Comparison of ENCODE assay signal across 9 mouse cellular contexts in genomic region chr1:39555556-39556415, GRCm38 (mm10). TPM values are rescaled to one million over a fixed set of nuclear protein-coding genes. Genes with fewer than 3 reads are reported as not detected.
DNase-seq lines count a peak whose midpoint lies in the region; ATAC-seq and TF ChIP-seq lines count a peak whose summit lies in the region.
"Had no signal": no experiment of that assay in that cellular context is flagged by ENCODE, and none has a peak within 500 bp of the region (broad histone marks: within the 10 kb centered on the region; RNA-seq: fewer than 3 reads in every experiment).

No protein-coding gene starts in this region.

- in situ Hi-C loops in Patski (cut with MboI; ENCODE audit: low pct_unique_long_range_greater_than_20kb) = no loop called here

- peaks cover 36% of the 10 kb centered on the region for H3K36me3 ChIP-seq in hindbrain, embryonic 12.5 days
- peaks cover 10% of the 10 kb centered on the region for H3K36me3 ChIP-seq in neural tube, embryonic 14.5 days (ENCODE audit: control insufficient read depth, insufficient read depth, low read length)

- peaks cover 13% of the 10 kb centered on the region for H3K4me1 ChIP-seq in hindbrain, embryonic 12.5 days
- peaks cover 6% of the 10 kb centered on the region; the same call in 1 of the 2 replicates for H3K4me1 ChIP-seq in neural tube, embryonic 14.5 days (ENCODE audit: control insufficient read depth, insufficient read depth, low read length)

- POLR2A ChIA-PET in Patski (lab: Charles Lee) = interaction anchor here (0.6 to 1.4 kb wide), 2 partner anchors 20 to 1635 kb away, joined by 3 to 4 read pairs; no protein-coding TSS in a partner anchor

- no peaks in the 10 kb centered on the region for H3K27me3 ChIP-seq in Patski
- H3K27me3 ChIP-seq in hindbrain, embryonic 12.5 days = no peaks in the 10 kb centered on the region
- H3K27me3 ChIP-seq in neural tube, embryonic 14.5 days (ENCODE audit: control insufficient read depth, insufficient read depth, low read length) = no peaks in the 10 kb centered on the region

- WGBS in hindbrain, embryonic 12.5 days = 36% methylated on average over 9 of the region's 9 CpGs
- WGBS in neural tube, embryonic 14.5 days = 7% methylated on average over 9 of the region's 9 CpGs

- peak; percentile 91 for ATAC-seq in Patski
- ATAC-seq in hindbrain, embryonic 12.5 days (ENCODE audit: low FRiP score) = no peak; the same call in 1 of the 2 replicates
- ATAC-seq in neural tube, embryonic 14.5 days (ENCODE audit: low read depth) = peak; percentile 28; the same call in 1 of the 2 replicates
- ATAC-seq in megakaryocyte progenitor cell, adult 5-6 weeks (replicated peaks; ENCODE audit: poor library complexity) = no peak

- peak overlapping the region; percentile 52 for H3K27ac ChIP-seq in hindbrain, embryonic 12.5 days
- no peak overlapping the region for H3K27ac ChIP-seq in neural tube, embryonic 14.5 days (ENCODE audit: low read depth, low read length)
- H3K27ac ChIP-seq: embryonic facial prominence, embryonic 10.5 days had no signal

- no peak overlapping the region for H3K9ac ChIP-seq in hindbrain, embryonic 12.5 days
- H3K9ac ChIP-seq in neural tube, embryonic 14.5 days (replicated peaks; ENCODE audit: low read depth, low read length) = no peak overlapping the region

- peak; percentile 59 to 84 for DNase-seq in layer of hippocampus, adult 18-20 months (ENCODE audit: low spot score in 2 of 2)
- no peak for DNase-seq in layer of hippocampus, postnatal 10 days (ENCODE audit: low spot score in 2 of 2)
- peak; percentile 62 for DNase-seq in Patski (ENCODE audit: low read depth, low spot score)
- no peak for DNase-seq in gastrocnemius, adult 18-20 months (ENCODE audit: low spot score)
- DNase-seq: lung, adult 2 months had no signal

- H3K4me3 ChIP-seq in hindbrain, embryonic 12.5 days = no peak overlapping the region
- H3K4me3 ChIP-seq in neural tube, embryonic 14.5 days (ENCODE audit: low read depth, low read length) = no peak overlapping the region
- H3K4me3 ChIP-seq: embryonic facial prominence, embryonic 10.5 days had no signal

- no peaks in the 10 kb centered on the region for H3K9me3 ChIP-seq in hindbrain, embryonic 12.5 days (replicated peaks)
- H3K9me3 ChIP-seq in neural tube, embryonic 14.5 days (ENCODE audit: control insufficient read depth, low read length) = no peaks in the 10 kb centered on the region
- H3K9me3 ChIP-seq: embryonic facial prominence, embryonic 10.5 days had no signal

- no peak for TF ChIP-seq CTCF in Patski (IDR thresholded peaks at IDR 0.05)

- CTCF ChIA-PET in Patski (lab: Charles Lee) = interaction anchor here (1.0 to 1.3 kb wide), 2 partner anchors 15 to 19 kb away, joined by 3 read pairs; no protein-coding TSS in a partner anchor

- H3K4me2 ChIP-seq in hindbrain, embryonic 12.5 days (replicated peaks) = peak overlapping the region; percentile 17; the same call in 1 of the 2 replicates
- H3K4me2 ChIP-seq in neural tube, embryonic 14.5 days (ENCODE audit: low read depth, low read length) = no peak overlapping the region

RNA-seq across cellular contexts. Expression of gene Cnot11, which starts 21.0 kb away (rescaled TPM):
- 10 to 100 TPM; 22.7 to 22.9 TPM for total RNA-seq in layer of hippocampus, adult 18-20 months (2021)
- 10 to 100 TPM; 23.8 to 24.2 TPM for total RNA-seq in layer of hippocampus, postnatal 10 days (2021)
- polyA plus RNA-seq in Patski (2021) = 29.1 TPM
- 28.7 and 29.1 TPM in 2 replicates for polyA plus RNA-seq in hindbrain, embryonic 12.5 days (2016; fragmentation: Nextera tagmentation; extraction: Ambion mirVana)
- polyA plus RNA-seq in neural tube, embryonic 14.5 days (2014; fragmentation: Nextera tagmentation; extraction: Ambion mirVana) = 17.1 and 19.9 TPM in 2 replicates
- total RNA-seq in gastrocnemius, adult 18-20 months (2021) = 10 to 100 TPM; 19.0 to 20.8 TPM
- total RNA-seq in megakaryocyte progenitor cell, adult 5-6 weeks (2015) = 24.4 and 32.5 TPM in 2 replicates
- total RNA-seq in megakaryocyte progenitor cell, adult 5-6 weeks (2017) = 25.4 and 29.1 TPM in 2 replicates

RNA-seq across cellular contexts. Expression of gene Rnf149, which starts 21.4 kb away (rescaled TPM):
- total RNA-seq in layer of hippocampus, adult 18-20 months (2021) = 10 to 100 TPM; 32.1 to 35.4 TPM
- total RNA-seq in layer of hippocampus, postnatal 10 days (2021) = 10 to 100 TPM; 29.6 to 29.8 TPM
- 77.9 TPM for polyA plus RNA-seq in Patski (2021)
- polyA plus RNA-seq in hindbrain, embryonic 12.5 days (2016; fragmentation: Nextera tagmentation; extraction: Ambion mirVana) = 37.7 and 39.0 TPM in 2 replicates
- 30.3 and 33.9 TPM in 2 replicates for polyA plus RNA-seq in neural tube, embryonic 14.5 days (2014; fragmentation: Nextera tagmentation; extraction: Ambion mirVana)
- total RNA-seq in gastrocnemius, adult 18-20 months (2021) = 1 to 10 TPM; 7.4 to 8.5 TPM
- 22.3 and 27.5 TPM in 2 replicates for total RNA-seq in megakaryocyte progenitor cell, adult 5-6 weeks (2015)
- 32.7 and 35.9 TPM in 2 replicates for total RNA-seq in megakaryocyte progenitor cell, adult 5-6 weeks (2017)

Comparison
In these comparisons a context has a peak if more than half of its experiments do, and no peak if none do; other contexts are left out.
1. DNase-seq: peak in layer of hippocampus, adult 18-20 months (2 of 2) and Patski (single experiment); none in layer of hippocampus, postnatal 10 days (0 of 2) and gastrocnemius, adult 18-20 months (single experiment).
2. ATAC-seq: peak in Patski (single experiment) and neural tube, embryonic 14.5 days (single experiment); none in hindbrain, embryonic 12.5 days (single experiment) and megakaryocyte progenitor cell, adult 5-6 weeks (single experiment).